Mouse (Mus musculus) E14TG2a.4 (cell line): ENCODE results near the gene Slc41a2.

Source experiments
- CTCF ChIP-seq: conservative IDR thresholded peaks from 2 replicates; pipeline ENCODE4 v1.5.1; 2014; ENCODE audit warnings: low read length
- NANOG ChIP-seq: IDR thresholded peaks from 2 replicates; pipeline ENCODE4 v1.6.1; 2014; ENCODE audit warnings: borderline replicate concordance, low read length, mixed read lengths

DNA sequence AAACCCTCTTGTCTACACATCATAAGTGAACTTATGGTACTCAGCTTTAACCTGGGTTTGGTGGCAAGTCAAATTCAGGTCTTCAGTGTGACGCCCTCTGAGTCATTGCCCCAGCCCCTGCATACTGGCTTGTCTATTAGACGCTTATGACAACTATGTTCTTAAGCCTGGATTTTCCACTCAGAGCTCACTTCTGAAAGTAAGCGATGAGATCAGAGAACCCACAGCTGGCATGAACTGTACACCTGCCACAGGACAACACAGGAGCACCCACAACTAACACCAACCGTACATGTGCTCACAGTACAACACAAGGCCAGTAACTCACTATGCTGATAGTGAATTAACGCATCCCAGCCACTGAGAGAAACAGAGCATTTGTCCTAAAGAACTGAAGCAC is 71.4 kb downstream of the Slc41a2 start:
- TF ChIP-seq CTCF = no peak
- no peak for TF ChIP-seq NANOG
